Mouse (Mus musculus): ENCODE data around the gene Lrrc20.

DNA sequence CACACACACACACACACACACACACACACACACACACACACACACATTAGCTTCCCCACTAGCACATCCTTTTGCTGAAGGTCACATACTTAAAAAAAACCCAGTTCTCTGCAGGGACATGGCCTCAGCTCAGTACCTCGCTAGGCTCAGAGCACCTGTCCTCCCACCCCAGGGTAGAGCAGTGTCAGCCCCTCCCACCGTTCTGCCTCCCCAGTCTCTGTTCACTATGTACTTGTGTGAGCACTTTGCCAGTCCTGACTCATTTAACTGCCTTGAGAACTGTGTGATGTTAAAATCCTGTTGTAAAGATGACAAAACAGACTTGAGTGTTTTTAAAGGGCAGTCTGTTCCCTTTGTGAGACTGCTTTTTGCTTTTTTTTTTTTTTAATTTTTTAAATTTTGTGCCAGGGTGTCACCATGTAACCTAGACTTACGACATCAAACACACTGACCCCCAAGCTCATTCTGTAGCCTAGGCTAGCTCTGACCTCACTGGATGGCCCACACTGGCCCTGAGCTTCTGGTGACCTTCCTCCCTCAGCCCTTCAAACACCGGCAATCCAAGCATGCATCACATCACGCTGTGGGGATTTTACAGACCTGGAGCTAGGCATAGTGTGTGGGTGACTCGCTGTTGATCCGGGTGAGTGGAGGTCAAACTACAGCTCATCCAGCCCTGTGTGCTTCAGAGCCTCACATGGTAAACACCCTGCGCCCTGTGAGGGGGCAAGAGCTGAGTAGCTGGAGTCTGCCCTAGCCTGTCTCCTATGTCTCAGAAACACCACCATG is 11.1 kb downstream of the Lrrc20 start:
- TF ChIP-seq CTCF (IDR thresholded peaks at IDR 0.05; ENCODE audit: control insufficient read depth, insufficient read depth, low read length) (no peak), POLR2A (IDR thresholded peaks at IDR 0.05; ENCODE audit: borderline replicate concordance, control insufficient read depth, low read depth, low read length) (no peak)

Measured in bone marrow, adult 2 months (tissue).